9 mouse cellular contexts compared by ENCODE assay signal in the genomic region with DNA sequence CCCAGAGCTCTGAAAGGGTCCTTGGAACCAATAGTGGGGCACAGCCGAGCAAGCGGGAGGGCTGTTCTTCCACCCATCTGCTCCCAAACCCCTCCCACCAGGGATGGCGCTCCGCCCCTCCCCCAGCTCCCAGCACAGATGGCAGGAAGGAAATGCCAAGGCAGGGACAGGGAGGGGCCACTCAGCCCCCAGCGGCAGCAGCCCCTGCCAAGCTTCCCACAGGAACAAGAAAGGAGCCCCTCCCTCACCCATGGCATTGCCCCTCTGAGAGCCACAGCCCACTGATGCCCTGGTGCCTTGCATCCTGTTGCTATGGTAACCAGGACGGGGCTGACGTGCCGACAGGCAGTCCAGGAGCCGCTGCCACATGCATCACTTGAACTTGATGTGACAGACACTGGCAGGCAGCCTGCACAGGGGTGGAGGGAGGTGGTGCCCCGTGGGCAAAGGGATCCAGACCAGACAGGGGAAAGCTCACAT. TPM values are rescaled to one million over a fixed set of nuclear protein-coding genes. Genes with fewer than 3 reads are reported as not detected.
DNase-seq lines count a peak whose midpoint lies in the region; ATAC-seq lines count a peak whose summit lies in the region.
"Had no signal": no experiment of that assay in that cellular context is flagged by ENCODE, and none has a peak within 500 bp of the region (broad histone marks: within the 10 kb centered on the region; RNA-seq: fewer than 3 reads in every experiment).

No protein-coding gene starts in this region.

- no peaks in the 10 kb centered on the region for H3K9me3 ChIP-seq in stomach, embryonic 15.5 days

- no peak overlapping the region for H3K27ac ChIP-seq in stomach, embryonic 15.5 days
- H3K27ac ChIP-seq: heart, adult 2 months had no signal

- no peak; the same call in 1 of the 2 replicates for ATAC-seq in stomach, embryonic 15.5 days (ENCODE audit: insufficient read depth, low FRiP score, low read depth)

- H3K4me2 ChIP-seq in stomach, embryonic 15.5 days, result peak overlapping the region; percentile 3; the same call in 1 of the 2 replicates

- no peak overlapping the region for H3K9ac ChIP-seq in stomach, embryonic 15.5 days

- H3K36me3 ChIP-seq in stomach, embryonic 15.5 days, result no peaks in the 10 kb centered on the region

- no peaks in the 10 kb centered on the region; the same call in 1 of the 2 replicates for H3K4me1 ChIP-seq in stomach, embryonic 15.5 days

- DNase-seq in gastrocnemius, postnatal 14 days, result peak; percentile 56
- no peak for DNase-seq in gastrocnemius, postnatal 36 days
- peak; percentile 71 for DNase-seq in cerebellum, adult 9-11 months
- peak; percentile 74 to 81 for DNase-seq in frontal cortex, postnatal 14 days (ENCODE audit: low spot score in 2 of 2)
- DNase-seq in layer of hippocampus, postnatal 10 days (ENCODE audit: low spot score in 2 of 2), result peak; percentile 92 to 93
- peak; percentile 74 to 86 for DNase-seq in lung, postnatal 4 days
- no peak for DNase-seq in urinary bladder, adult 2 months (ENCODE audit: low spot score)

- WGBS in stomach, embryonic 15.5 days, result 4% methylated on average over 10 of the region's 10 CpGs

- no peak overlapping the region for H3K4me3 ChIP-seq in stomach, embryonic 15.5 days (replicated peaks)
- H3K4me3 ChIP-seq: heart, adult 2 months had no signal

- intact Hi-C loops in gastrocnemius, postnatal 14 days (cut with DNase I; ENCODE audit: low total_unique reads), result loop anchor here (5.0 kb wide), 1 partner anchor 74 kb away; no protein-coding TSS in a partner anchor
- intact Hi-C loops in gastrocnemius, postnatal 36 days (cut with DNase I), result no loop called here

- H3K27me3 ChIP-seq in stomach, embryonic 15.5 days (replicated peaks), result peaks cover 17% of the 10 kb centered on the region

RNA-seq across cellular contexts. Expression of a gene that starts 44.3 kb away (rescaled TPM):
- total RNA-seq in gastrocnemius, postnatal 14 days (2021), result 10 to 100 TPM in 1 of 2 experiments, 1 to 10 TPM in 1; 6.7 to 11.6 TPM
- 1 to 10 TPM; 6.4 to 8.2 TPM for total RNA-seq in gastrocnemius, postnatal 36 days (2021)
- 10 to 100 TPM; 60.4 to 61.7 TPM for total RNA-seq in layer of hippocampus, postnatal 10 days (2021)
- polyA plus RNA-seq in stomach, embryonic 15.5 days (2015; fragmentation: Nextera tagmentation; extraction: Ambion mirVana), result 0.13 and 0.37 TPM in 2 replicates
- 2.2 and 2.6 TPM in 2 replicates for polyA plus RNA-seq in urinary bladder, adult 2 months (2012; rRNA removed)

Comparison
In these comparisons a context has a peak if more than half of its experiments do, and no peak if none do; other contexts are left out.
1. DNase-seq: peak in gastrocnemius, postnatal 14 days (single experiment), cerebellum, adult 9-11 months (single experiment), frontal cortex, postnatal 14 days (2 of 2), layer of hippocampus, postnatal 10 days (2 of 2) and lung, postnatal 4 days (2 of 2); none in gastrocnemius, postnatal 36 days (0 of 2) and urinary bladder, adult 2 months (single experiment).
2. RNA of a gene that starts 44.3 kb away (total RNA-seq): 60.4 to 61.7 TPM in layer of hippocampus, postnatal 10 days; 6.7 to 11.6 TPM in gastrocnemius, postnatal 14 days and 6.4 to 8.2 TPM in gastrocnemius, postnatal 36 days; every median in the first group is over 4 times any median in the second.